Mouse (Mus musculus) liver, adult 2 months (tissue): Measurements from ENCODE around the gene Eif4a3. TPM values are rescaled to one million over a fixed set of nuclear protein-coding genes. Genes with fewer than 3 reads are reported as not detected.
"Not testable (repeated sequence)": the region's sequence is repeated elsewhere in the genome, so short reads cannot be mapped to it uniquely, and the experiment has no call there.

Source experiments
- DNase-seq: peaks from one replicate; pipeline ENCODE4 v3.0.0-alpha.2; 2011; ENCODE audit warnings: low read depth, low spot score; ENCODE audit errors: extremely low read depth
- H3K27ac ChIP-seq: fragments of 200-500 bp; replicated peaks from 2 replicates; pipeline ENCODE4 v1.5.1; 2012; ENCODE audit warnings: low read depth, mild to moderate bottlenecking, control low read depth, inconsistent platforms, low read length; ENCODE audit not compliant: insufficient read depth
- H3K27me3 ChIP-seq: fragments of 200-500 bp; 2 replicates; pipeline ENCODE4 v1.6.1; 2012; ENCODE audit warnings: mild to moderate bottlenecking, moderate library complexity, low read length, inconsistent platforms; ENCODE audit not compliant: control insufficient read depth, insufficient read depth
- H3K36me3 ChIP-seq: fragments of 200-500 bp; 2 replicates; pipeline ENCODE4 v1.6.1; 2012; ENCODE audit warnings: low read length, inconsistent platforms; ENCODE audit not compliant: control insufficient read depth, insufficient read depth
- H3K4me1 ChIP-seq: fragments of 200-500 bp; 2 replicates; pipeline ENCODE4 v1.6.1; 2011; ENCODE audit warnings: low read length; ENCODE audit not compliant: control insufficient read depth, insufficient read depth
- H3K4me3 ChIP-seq: fragments of 200-500 bp; 2 replicates; pipeline ENCODE4 v1.5.1; 2011; ENCODE audit warnings: low read depth, mild to moderate bottlenecking, control low read depth, low read length, moderate library complexity; ENCODE audit not compliant: insufficient read depth
- H3K79me2 ChIP-seq: fragments of 200-500 bp; 2 replicates; pipeline ENCODE4 v1.6.1; 2012; ENCODE audit warnings: inconsistent platforms, mild to moderate bottlenecking, low read length, moderate library complexity; ENCODE audit not compliant: control insufficient read depth, insufficient read depth
- H3K9ac ChIP-seq: fragments of 200-500 bp; 2 replicates; pipeline ENCODE4 v1.6.1; 2012; ENCODE audit warnings: low read depth, mild to moderate bottlenecking, control low read depth, inconsistent platforms, low read length
- CTCF ChIP-seq: fragments of 200-500 bp; IDR thresholded peaks from 2 replicates; pipeline ENCODE4 v1.5.1; 2011; ENCODE audit warnings: low read depth, low read length, control low read depth
- POLR2A ChIP-seq: fragments of 200-500 bp; IDR thresholded peaks from 2 replicates; pipeline ENCODE4 v1.6.1; 2011; ENCODE audit warnings: low read length, control low read depth; ENCODE audit not compliant: insufficient read depth; ENCODE audit errors: extremely low read depth
- WGBS: fragments of 180-500 bp; shearing (Covaris S2); methylation state at CpG from one replicate; pipeline ENCODE4 v1.1.7; 2018; 5-methylcytosine and 5-hydroxymethylcytosine counted together
- polyA plus RNA-seq: library from polyadenylated mRNA; depleted of rRNA; stranded (reverse); fragments of >200 nt; gene quantifications from 2 replicates; pipeline ENCODE4 v1.2.3, GENCODE M21; 2012
- total RNA-seq: library from RNA; depleted of rRNA; stranded (reverse); fragments of >200 nt; gene quantifications from 2 replicates; pipeline ENCODE4 v1.2.3, GENCODE M21; 2014

Eif4a3 gene
- total and polyA plus RNA-seq, 2 experiments, result 57.3 to 61.5 TPM

DNA sequence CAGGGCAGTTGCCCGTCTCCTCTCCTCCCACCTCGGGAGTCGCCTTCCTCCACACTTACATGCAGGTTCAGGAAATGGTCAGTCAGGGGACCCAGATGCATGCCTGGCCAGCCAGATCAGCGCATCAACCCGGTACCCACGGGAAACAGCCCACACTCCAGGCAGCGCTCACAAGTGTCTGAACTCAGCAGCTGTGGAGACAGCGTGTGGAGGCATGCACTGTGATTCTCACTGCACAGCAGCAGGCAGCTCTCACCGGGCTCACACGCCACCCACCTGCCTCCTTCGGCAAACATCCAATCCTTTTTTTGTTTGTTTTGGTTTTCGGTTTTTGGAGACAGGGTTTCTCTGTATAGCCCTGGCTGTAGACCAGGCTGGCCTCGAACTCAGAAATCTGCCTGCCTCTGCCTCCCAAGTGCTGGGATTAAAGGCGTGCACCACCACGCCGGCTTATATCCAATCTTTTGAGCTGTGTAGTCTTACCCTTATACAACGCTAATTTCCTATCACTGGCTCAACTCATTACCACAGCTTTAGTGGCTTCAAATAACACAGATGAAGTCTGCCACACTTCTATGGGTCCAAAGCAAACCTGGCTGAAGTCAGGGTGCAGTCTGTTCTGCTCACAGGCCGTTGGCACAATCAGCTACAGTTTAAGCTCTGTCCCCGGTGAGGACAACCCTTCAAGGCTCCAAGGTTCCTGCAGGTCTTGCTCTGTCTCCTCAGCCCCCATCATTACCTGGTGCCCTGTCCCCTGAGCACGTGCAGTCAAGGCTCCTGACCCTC lies 12.5 kb downstream of the Eif4a3 start:
- no peaks in the 10 kb centered on the region for H3K79me2 ChIP-seq
- no peak overlapping the region for H3K9ac ChIP-seq
- H3K4me1 ChIP-seq, result no peaks in the 10 kb centered on the region
- TF ChIP-seq POLR2A (no peak), CTCF (no peak)
- no peak for DNase-seq
- no peaks in the 10 kb centered on the region for H3K27me3 ChIP-seq
- 86% methylated on average over 20 of the region's 20 CpGs for WGBS
- H3K27ac ChIP-seq, result no peak overlapping the region
- peaks cover 29% of the 10 kb centered on the region for H3K36me3 ChIP-seq
- no peak overlapping the region for H3K4me3 ChIP-seq

DNA sequence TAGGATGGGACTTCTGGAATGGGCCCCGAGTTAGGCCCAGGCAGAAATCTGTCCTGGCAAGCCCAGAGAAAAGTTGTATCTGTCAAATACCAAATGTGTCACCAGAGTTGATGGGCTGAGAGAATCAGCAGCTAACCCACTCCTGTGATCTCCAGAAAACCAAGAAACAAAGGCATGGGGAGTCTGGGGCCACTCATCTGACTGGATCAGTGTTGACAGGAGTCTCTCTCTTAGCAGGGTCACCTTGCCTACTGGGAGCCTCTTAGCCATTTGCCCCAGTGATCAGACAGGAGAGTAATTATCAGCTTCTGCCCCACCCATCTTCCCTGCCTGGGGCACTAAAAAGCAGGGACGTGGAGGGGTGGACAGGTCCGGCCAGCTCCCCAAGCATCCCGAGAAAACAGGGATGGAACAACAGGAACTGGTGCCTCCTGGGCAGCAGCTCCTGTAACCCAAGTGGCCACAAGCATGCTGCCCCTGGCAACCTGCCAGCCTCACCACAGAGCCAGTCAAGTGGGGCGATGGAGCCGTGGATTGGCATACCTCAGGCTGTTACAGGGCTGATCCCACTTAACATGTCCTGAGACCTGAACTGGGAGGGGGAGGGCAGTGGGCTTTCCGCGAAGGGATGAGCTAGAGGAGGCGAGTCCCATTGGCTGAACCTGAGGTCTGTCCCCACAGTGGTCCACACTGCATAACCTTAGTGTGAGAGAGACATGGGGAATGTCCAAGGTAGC lies 13.9 kb downstream of the Eif4a3 start:
- Histone ChIP-seq H3K27ac (no peak overlapping the region), H3K9ac (no peak overlapping the region), H3K4me3 (no peak overlapping the region), H3K27me3 (no peaks in the 10 kb centered on the region), H3K4me1 (no peaks in the 10 kb centered on the region), H3K79me2 (no peaks in the 10 kb centered on the region), H3K36me3 (peaks cover 16% of the 10 kb centered on the region)
- no peak for TF ChIP-seq POLR2A
- no peak for TF ChIP-seq CTCF
- WGBS, result 68% methylated on average over 9 of the region's 9 CpGs
- no peak for DNase-seq

- no peaks in the 10 kb centered on the region for H3K79me2 ChIP-seq
- no peak overlapping the region for H3K4me3 ChIP-seq
- no peak for DNase-seq
- H3K9ac ChIP-seq, result no peak overlapping the region
- H3K27me3 ChIP-seq, result no peaks in the 10 kb centered on the region
- WGBS, result 92% methylated on average over 15 of the region's 15 CpGs
- H3K4me1 ChIP-seq, result no peaks in the 10 kb centered on the region
- TF ChIP-seq CTCF (no peak), POLR2A (no peak)
- no peaks in the 10 kb centered on the region for H3K36me3 ChIP-seq
- H3K27ac ChIP-seq, result no peak overlapping the region
These were observed 18.9 kb downstream of the Eif4a3 start for GRCm38 (mm10) chr11:119281030-119281429.

DNA sequence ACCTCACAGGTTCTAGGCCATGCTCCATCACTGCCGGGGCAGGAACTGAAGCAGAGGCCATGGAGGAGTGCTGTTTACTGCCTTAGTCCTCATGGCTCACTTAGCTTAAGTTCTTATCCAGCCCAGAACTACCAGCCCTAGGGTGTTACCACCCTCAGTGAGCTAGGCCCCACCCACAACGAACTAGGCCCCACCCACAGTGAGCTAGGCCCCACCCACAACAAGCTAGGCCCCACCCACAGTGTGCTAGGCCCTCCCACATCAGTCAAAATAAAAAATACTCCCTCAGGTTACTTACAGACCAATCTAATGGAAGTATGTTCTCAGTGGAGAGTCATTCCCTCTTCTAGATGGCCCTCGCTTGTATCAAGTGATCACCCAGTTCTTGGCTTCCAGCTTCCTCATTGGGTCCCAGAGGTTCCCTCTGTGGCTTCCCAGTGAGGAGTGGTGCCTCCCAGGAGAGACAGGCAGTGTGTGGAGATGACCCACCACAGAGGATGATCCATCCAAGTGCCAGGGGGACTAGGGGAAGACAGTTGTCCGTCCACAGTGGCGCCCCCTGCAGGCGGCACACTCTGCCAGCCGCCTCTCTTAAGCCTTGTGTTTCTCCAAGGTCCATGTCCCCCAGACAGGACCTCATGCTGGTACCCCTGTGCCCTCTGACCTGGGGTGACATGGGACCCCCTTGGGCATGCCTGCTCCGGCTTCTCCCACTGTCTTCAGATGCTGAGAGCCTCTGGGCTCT lies 26.5 kb downstream of the Eif4a3 start:
- WGBS, result 93% methylated on average over 8 of the region's 8 CpGs
- H3K79me2 ChIP-seq, result no peaks in the 10 kb centered on the region
- DNase-seq, result no peak
- H3K27ac ChIP-seq, result no peak overlapping the region
- no peak overlapping the region for H3K9ac ChIP-seq
- TF ChIP-seq POLR2A (no peak), CTCF (peak; percentile 47; the same call in 1 of the 2 replicates)
- H3K27me3 ChIP-seq, result no peaks in the 10 kb centered on the region
- H3K4me3 ChIP-seq, result no peak overlapping the region
- H3K4me1 ChIP-seq, result peaks cover 4% of the 10 kb centered on the region; the same call in 1 of the 2 replicates
- H3K36me3 ChIP-seq, result peaks cover 3% of the 10 kb centered on the region

- not testable (repeated sequence) for H3K79me2 ChIP-seq, H3K4me1 ChIP-seq, H3K9ac ChIP-seq, H3K27ac ChIP-seq, H3K27me3 ChIP-seq, DNase-seq, H3K36me3 ChIP-seq, H3K4me3 ChIP-seq
- 88% methylated on average over 3 of the region's 3 CpGs for whole genome bisulfite sequencing
These were observed 27.4 kb downstream of the Eif4a3 start for GRCm38 (mm10) chr11:119272492-119272891.
